Mouse (Mus musculus) intestine, postnatal 0 days (tissue): Measurements from ENCODE around the gene Zfp558. TPM values are rescaled to one million over a fixed set of nuclear protein-coding genes. Genes with fewer than 3 reads are reported as not detected.
"Not testable (repeated sequence)": the region's sequence is repeated elsewhere in the genome, so short reads cannot be mapped to it uniquely, and the experiment has no call there.

ENCODE experiments used
- ATAC-seq: fragments of 200-750 bp; cut with Nextera tagmentation; 2 replicates; pipeline ENCODE4 v1.8.0; 2017; ENCODE audit warnings: mild to moderate bottlenecking, moderate TSS enrichment, moderate library complexity
- H3K27ac ChIP-seq: fragments of 300-500 bp; sonication (generic); 2 replicates; pipeline ENCODE4 v1.5.1; 2014; ENCODE audit warnings: mild to moderate bottlenecking, low read depth, low read length, moderate library complexity
- H3K27me3 ChIP-seq: fragments of 300-500 bp; sonication (generic); replicated peaks from 2 replicates; pipeline ENCODE4 v1.6.1; 2014; ENCODE audit warnings: low read length, mixed read lengths; ENCODE audit not compliant: control insufficient read depth, insufficient read depth
- H3K36me3 ChIP-seq: fragments of 300-500 bp; sonication (generic); 2 replicates; pipeline ENCODE4 v1.6.1; 2014; ENCODE audit warnings: mild to moderate bottlenecking, moderate library complexity; ENCODE audit not compliant: control insufficient read depth, insufficient read depth
- H3K4me1 ChIP-seq: fragments of 300-500 bp; sonication (generic); replicated peaks from 2 replicates; pipeline ENCODE4 v1.6.1; 2014; ENCODE audit warnings: antibody characterized with exemption, low read length, mixed read lengths; ENCODE audit not compliant: control insufficient read depth, insufficient read depth
- H3K4me2 ChIP-seq: fragments of 300-500 bp; sonication (generic); replicated peaks from 2 replicates; pipeline ENCODE4 v1.6.1; 2014; ENCODE audit warnings: low read depth, mild to moderate bottlenecking, moderate library complexity
- H3K4me3 ChIP-seq: fragments of 300-500 bp; sonication (generic); 2 replicates; pipeline ENCODE4 v1.5.1; 2014; ENCODE audit warnings: low read depth, low read length
- H3K9ac ChIP-seq: fragments of 300-500 bp; sonication (generic); 2 replicates; pipeline ENCODE4 v1.6.1; 2014; ENCODE audit warnings: mild to moderate bottlenecking, low read depth, low read length
- H3K9me3 ChIP-seq: fragments of 300-500 bp; sonication (generic); 2 replicates; pipeline ENCODE4 v1.6.1; 2016; ENCODE audit warnings: mixed run types; ENCODE audit not compliant: control insufficient read depth
- CTCF ChIP-seq: sonication (generic); IDR thresholded peaks from 2 replicates; pipeline ENCODE4 v1.5.1; 2016; ENCODE audit warnings: low read depth, mild to moderate bottlenecking, control low read depth, antibody characterized with exemption, moderate library complexity
- WGBS: fragments of 180-500 bp; shearing (Covaris S2); extraction: QIAGEN DNeasy Blood & Tissue Kit; methylation state at CpG from one replicate; pipeline ENCODE4 v1.1.7; 2014; 5-methylcytosine and 5-hydroxymethylcytosine counted together
- microRNA-seq: library from miRNA; unstranded; fragments of <30 nt; microRNA quantifications from one replicate; pipeline ENCODE4, GENCODE M21; 2016
- polyA plus RNA-seq: library from polyadenylated mRNA; unstranded; fragments of >200 nt; fragmentation: Nextera tagmentation; extraction: Ambion mirVana; gene quantifications from 2 replicates; pipeline ENCODE4 v1.2.1, GENCODE M21; 2015

Zfp558 gene
- polyA plus RNA-seq, 1 experiment from 2014 or later: 0.68 TPM

GRCm38 (mm10) chr9:18431687-18432086, 46.4 kb downstream of the Zfp558 start:
- WGBS: 80% methylated on average over 10 of the region's 10 CpGs
- H3K36me3 ChIP-seq: no peaks in the 10 kb centered on the region
- H3K27ac ChIP-seq: no peak overlapping the region
- no peak overlapping the region for H3K4me2 ChIP-seq
- no peaks in the 10 kb centered on the region for H3K9me3 ChIP-seq
- no peaks in the 10 kb centered on the region for H3K27me3 ChIP-seq
- no peak for ATAC-seq
- no peaks in the 10 kb centered on the region for H3K4me1 ChIP-seq
- no peak overlapping the region for H3K9ac ChIP-seq
- TF ChIP-seq CTCF: no peak
- no peak overlapping the region for H3K4me3 ChIP-seq

GRCm38 (mm10) chr9:18430354-18430753, 47.7 kb downstream of the Zfp558 start, which contains the start of gene Mbd3l2:
Gene Mbd3l2, plus strand, starts transcription at chr9:18430654.
- no peaks in the 10 kb centered on the region for H3K9me3 ChIP-seq
- H3K4me1 ChIP-seq: no peaks in the 10 kb centered on the region
- H3K4me3 ChIP-seq: no peak within 1 kb of the TSS
- ATAC-seq: no peak
- no peak for TF ChIP-seq CTCF
- H3K27ac ChIP-seq: no peak within 1 kb of the TSS
- no peaks in the 10 kb centered on the region for H3K27me3 ChIP-seq
- no peak within 1 kb of the TSS for H3K9ac ChIP-seq
- H3K4me2 ChIP-seq: no peak within 1 kb of the TSS
- H3K36me3 ChIP-seq: no peaks in the 10 kb centered on the region

- H3K4me2 ChIP-seq, H3K27me3 ChIP-seq, H3K4me3 ChIP-seq, ATAC-seq, H3K9ac ChIP-seq, H3K36me3 ChIP-seq, H3K9me3 ChIP-seq, H3K27ac ChIP-seq, H3K4me1 ChIP-seq: not testable (repeated sequence)
- 80% methylated on average over 4 of the region's 4 CpGs for WGBS
Measured at GRCm38 (mm10) chr9:18412371-18412770, 65.7 kb downstream of the Zfp558 start.

Small RNA genes within 50 kb of the gene (microRNA-seq; reads per million reads assigned to microRNA genes)
- gene Gm22854: not detected

Other genes with a start within 250 kb of the Zfp558 start
- gene Chordc1, start 186.1 kb downstream of the Zfp558 start, polyA plus RNA-seq: 29.7 and 29.8 TPM in 2 replicates
- gene Naalad2, start 75.3 kb downstream of the Zfp558 start, polyA plus RNA-seq: 1.1 TPM in 2 replicates
- not detected in 2 replicates for gene Ubtfl1, start 73.8 kb downstream of the Zfp558 start, polyA plus RNA-seq
- gene Mbd3l2, start 47.6 kb downstream of the Zfp558 start, polyA plus RNA-seq: not detected in 2 replicates
- gene Mbd3l1, start 91 bp upstream of the Zfp558 start, polyA plus RNA-seq: not detected in 2 replicates
- gene Muc16, start 196.3 kb upstream of the Zfp558 start, polyA plus RNA-seq: 1.3 TPM in 2 replicates